Mouse (Mus musculus): ENCODE measurements at regions not wholly inside any gene's neighbourhood (a gene's known extent, or its start where the extent isn't known, plus 50 kb on each side); places are given as distances from the start of the nearest gene placed in this dataset.

- DNase-seq: peak; percentile 35 to 37
Measured at GRCm38 (mm10) chr3:66646251-66646650, 334.9 kb upstream of the Rsrc1 start.

GRCm38 (mm10) chr3:66649271-66649670 is 331.9 kb upstream of the Rsrc1 start:
- no peak for DNase-seq

- DNase-seq: peak in 1 of 2 experiments; percentile 4
Measured at GRCm38 (mm10) chr3:66650076-66650748, 331.0 kb upstream of the Rsrc1 start.

- DNase-seq: no peak
Measured at GRCm38 (mm10) chr3:66650749-66651472, 330.3 kb upstream of the Rsrc1 start.

GRCm38 (mm10) chr3:66652139-66652846 is 328.9 kb upstream of the Rsrc1 start:
- DNase-seq: no peak

GRCm38 (mm10) chr3:66653961-66654360 is 327.2 kb upstream of the Rsrc1 start:
- no peak for DNase-seq

GRCm38 (mm10) chr3:66654860-66655259 is 326.3 kb upstream of the Rsrc1 start:
- DNase-seq: no peak

GRCm38 (mm10) chr3:66656458-66656857 is 324.7 kb upstream of the Rsrc1 start:
- no peak for DNase-seq

GRCm38 (mm10) chr3:66660555-66660954 is 320.6 kb upstream of the Rsrc1 start:
- DNase-seq: no peak

GRCm38 (mm10) chr3:66661826-66662618 is 319.2 kb upstream of the Rsrc1 start:
- DNase-seq: no peak

- no peak for DNase-seq
Measured at GRCm38 (mm10) chr3:66683589-66684286, 297.5 kb upstream of the Rsrc1 start.

- no peak for DNase-seq
Measured at GRCm38 (mm10) chr3:66684287-66684903, 296.8 kb upstream of the Rsrc1 start.

GRCm38 (mm10) chr3:66685136-66685535 is 296.1 kb upstream of the Rsrc1 start:
- DNase-seq: no peak

GRCm38 (mm10) chr3:66687126-66687525 is 294.1 kb upstream of the Rsrc1 start:
- no peak for DNase-seq

GRCm38 (mm10) chr3:66690906-66691522 is 290.2 kb upstream of the Rsrc1 start:
- DNase-seq: peak; percentile 25 to 61

- no peak for DNase-seq
Measured at GRCm38 (mm10) chr3:66695125-66695524, 286.1 kb upstream of the Rsrc1 start.

GRCm38 (mm10) chr3:66695661-66696253 is 285.4 kb upstream of the Rsrc1 start:
- no peak for DNase-seq

- DNase-seq: no peak
Measured at GRCm38 (mm10) chr3:66698083-66698482, 283.1 kb upstream of the Rsrc1 start.

GRCm38 (mm10) chr3:66705766-66706165 is 275.4 kb upstream of the Rsrc1 start:
- no peak for DNase-seq

GRCm38 (mm10) chr3:66735468-66735867 is 245.7 kb upstream of the Rsrc1 start:
- no peak for DNase-seq
